Mouse (Mus musculus): Measurements from ENCODE around the gene Cltc. TPM values are rescaled to one million over a fixed set of nuclear protein-coding genes. Genes with fewer than 3 reads are reported as not detected.
A peak's percentile ranks its signal among the peaks of the same experiment; 100 is the strongest.
"Not testable (repeated sequence)": the region's sequence is repeated elsewhere in the genome, so short reads cannot be mapped to it uniquely, and the experiment has no call there.

The Cltc gene
- polyA plus RNA-seq, 1 experiment, result 158 TPM

- WGBS, result 26% methylated on average over 3 of the region's 3 CpGs
- no peak overlapping the region for H3K27ac ChIP-seq (ENCODE audit: insufficient read depth, low read depth, low read length)
- no peak overlapping the region for H3K4me3 ChIP-seq (ENCODE audit: insufficient read depth, low read depth, low read length)
- no peak for TF ChIP-seq CTCF (IDR thresholded peaks at IDR 0.05; ENCODE audit: insufficient read depth, low read depth, low read length)
- TF ChIP-seq POLR2A (IDR thresholded peaks at IDR 0.05; ENCODE audit: insufficient read depth, low read depth, low read length), result no peak
- no peaks in the 10 kb centered on the region for H3K4me1 ChIP-seq (ENCODE audit: control insufficient read depth, insufficient read depth, low read length)
These were observed 11.5 kb downstream of the Cltc start for GRCm38 (mm10) chr11:86745634-86746404.

- WGBS, result 15% methylated on average over 2 of the region's 2 CpGs
- TF ChIP-seq CTCF (IDR thresholded peaks at IDR 0.05; ENCODE audit: insufficient read depth, low read depth, low read length) (no peak), POLR2A (IDR thresholded peaks at IDR 0.05; ENCODE audit: insufficient read depth, low read depth, low read length) (no peak)
- peaks cover 5% of the 10 kb centered on the region; the same call in 1 of the 2 replicates for H3K4me1 ChIP-seq (ENCODE audit: control insufficient read depth, insufficient read depth, low read length)
- H3K4me3 ChIP-seq (ENCODE audit: insufficient read depth, low read depth, low read length), result no peak overlapping the region
- H3K27ac ChIP-seq (ENCODE audit: insufficient read depth, low read depth, low read length), result no peak overlapping the region
These were observed 14.8 kb downstream of the Cltc start for GRCm38 (mm10) chr11:86742605-86743004.

GRCm38 (mm10) chr11:86741505-86741904, 15.9 kb downstream of the Cltc start:
- TF ChIP-seq POLR2A (IDR thresholded peaks at IDR 0.05; ENCODE audit: insufficient read depth, low read depth, low read length), result no peak
- no peak for TF ChIP-seq CTCF (IDR thresholded peaks at IDR 0.05; ENCODE audit: insufficient read depth, low read depth, low read length)
- Histone ChIP-seq H3K4me1 (ENCODE audit: control insufficient read depth, insufficient read depth, low read length) (peaks cover 6% of the 10 kb centered on the region; the same call in 1 of the 2 replicates), H3K27ac (ENCODE audit: insufficient read depth, low read depth, low read length) (no peak overlapping the region), H3K4me3 (ENCODE audit: insufficient read depth, low read depth, low read length) (no peak overlapping the region)
- WGBS, result 78% methylated on average over 5 of the region's 5 CpGs

GRCm38 (mm10) chr11:86739470-86739869, 17.9 kb downstream of the Cltc start:
- H3K4me3 ChIP-seq (ENCODE audit: insufficient read depth, low read depth, low read length), result no peak overlapping the region
- peaks cover 6% of the 10 kb centered on the region; the same call in 1 of the 2 replicates for H3K4me1 ChIP-seq (ENCODE audit: control insufficient read depth, insufficient read depth, low read length)
- TF ChIP-seq POLR2A (IDR thresholded peaks at IDR 0.05; ENCODE audit: insufficient read depth, low read depth, low read length) (no peak), CTCF (IDR thresholded peaks at IDR 0.05; ENCODE audit: insufficient read depth, low read depth, low read length) (no peak)
- no peak overlapping the region for H3K27ac ChIP-seq (ENCODE audit: insufficient read depth, low read depth, low read length)
- WGBS, result 84% methylated on average over 2 of the region's 2 CpGs

- Histone ChIP-seq H3K27ac (ENCODE audit: insufficient read depth, low read depth, low read length) (no peak overlapping the region), H3K4me3 (ENCODE audit: insufficient read depth, low read depth, low read length) (no peak overlapping the region), H3K4me1 (ENCODE audit: control insufficient read depth, insufficient read depth, low read length) (peaks cover 6% of the 10 kb centered on the region; the same call in 1 of the 2 replicates)
- WGBS, result 90% methylated on average over 1 of the region's 1 CpGs
- TF ChIP-seq POLR2A (IDR thresholded peaks at IDR 0.05; ENCODE audit: insufficient read depth, low read depth, low read length) (no peak), CTCF (IDR thresholded peaks at IDR 0.05; ENCODE audit: insufficient read depth, low read depth, low read length) (no peak)
These were observed 18.4 kb downstream of the Cltc start for GRCm38 (mm10) chr11:86738956-86739355.

- WGBS, result 89% methylated on average over 1 of the region's 1 CpGs
- H3K4me1 ChIP-seq (ENCODE audit: control insufficient read depth, insufficient read depth, low read length); H3K27ac ChIP-seq (ENCODE audit: insufficient read depth, low read depth, low read length); H3K4me3 ChIP-seq (ENCODE audit: insufficient read depth, low read depth, low read length): not testable (repeated sequence)
These were observed 19.1 kb downstream of the Cltc start for GRCm38 (mm10) chr11:86738308-86738707.

GRCm38 (mm10) chr11:86737301-86738000, 19.9 kb downstream of the Cltc start:
- 73% methylated on average over 8 of the region's 8 CpGs for WGBS
- H3K4me1 ChIP-seq (ENCODE audit: control insufficient read depth, insufficient read depth, low read length), result peaks cover 6% of the 10 kb centered on the region; the same call in 1 of the 2 replicates
- TF ChIP-seq CTCF (IDR thresholded peaks at IDR 0.05; ENCODE audit: insufficient read depth, low read depth, low read length) (no peak), POLR2A (IDR thresholded peaks at IDR 0.05; ENCODE audit: insufficient read depth, low read depth, low read length) (no peak)
- no peak overlapping the region for H3K27ac ChIP-seq (ENCODE audit: insufficient read depth, low read depth, low read length)
- H3K4me3 ChIP-seq (ENCODE audit: insufficient read depth, low read depth, low read length), result no peak overlapping the region

- no peak overlapping the region for H3K27ac ChIP-seq (ENCODE audit: insufficient read depth, low read depth, low read length)
- 62% methylated on average over 4 of the region's 4 CpGs for WGBS
- no peak overlapping the region for H3K4me3 ChIP-seq (ENCODE audit: insufficient read depth, low read depth, low read length)
- no peak for TF ChIP-seq CTCF (IDR thresholded peaks at IDR 0.05; ENCODE audit: insufficient read depth, low read depth, low read length)
- no peak for TF ChIP-seq POLR2A (IDR thresholded peaks at IDR 0.05; ENCODE audit: insufficient read depth, low read depth, low read length)
- H3K4me1 ChIP-seq (ENCODE audit: control insufficient read depth, insufficient read depth, low read length), result peaks cover 2% of the 10 kb centered on the region; the same call in 1 of the 2 replicates
These were observed 22.4 kb downstream of the Cltc start for GRCm38 (mm10) chr11:86734993-86735392.

- H3K27ac ChIP-seq (ENCODE audit: insufficient read depth, low read depth, low read length), result peak overlapping the region; percentile 33; the same call in 1 of the 2 replicates
- no peak overlapping the region for H3K4me3 ChIP-seq (ENCODE audit: insufficient read depth, low read depth, low read length)
- H3K4me1 ChIP-seq (ENCODE audit: control insufficient read depth, insufficient read depth, low read length), result peaks cover 2% of the 10 kb centered on the region; the same call in 1 of the 2 replicates
- no peak for TF ChIP-seq POLR2A (IDR thresholded peaks at IDR 0.05; ENCODE audit: insufficient read depth, low read depth, low read length)
- no peak for TF ChIP-seq CTCF (IDR thresholded peaks at IDR 0.05; ENCODE audit: insufficient read depth, low read depth, low read length)
- 56% methylated on average over 10 of the region's 10 CpGs for WGBS
These were observed 23.0 kb downstream of the Cltc start for GRCm38 (mm10) chr11:86734241-86734939.

All from olfactory bulb, adult 2 months (tissue).